ENCODE assay signal across 30 mouse cellular contexts in the genomic region with DNA sequence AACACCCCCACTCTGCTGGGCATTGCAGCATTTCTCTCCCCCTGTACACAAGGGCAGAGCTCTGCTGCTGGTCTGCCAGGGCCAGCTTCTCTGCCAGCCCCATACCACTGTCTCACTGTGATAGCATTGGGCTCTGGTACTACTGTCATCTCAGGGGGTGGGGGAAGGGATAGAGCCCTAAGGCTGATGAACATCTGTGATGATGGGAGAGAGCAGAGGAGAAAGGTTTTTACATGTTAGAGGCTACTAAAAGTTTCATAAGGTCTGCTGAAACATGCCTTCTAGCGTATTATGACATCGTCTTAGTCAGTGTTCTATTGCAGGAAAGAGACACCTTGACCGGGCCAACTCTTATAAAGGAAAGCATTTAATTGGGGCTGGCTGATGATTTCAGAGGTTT.
"Had no signal": no experiment of that assay in that cellular context is flagged by ENCODE, and none has a peak within 500 bp of the region (broad histone marks: within the 10 kb centered on the region; RNA-seq: fewer than 3 reads in every experiment).

No protein-coding gene starts in this region.

- H3K4me1 ChIP-seq: embryonic facial prominence, embryonic 10.5 days; embryonic facial prominence, embryonic 12.5 days; embryonic facial prominence, embryonic 13.5 days; embryonic facial prominence, embryonic 15.5 days; forebrain, embryonic 10.5 days; forebrain, embryonic 12.5 days; forebrain, embryonic 13.5 days; forebrain, embryonic 15.5 days had no signal

- H3K4me3 ChIP-seq: embryonic facial prominence, embryonic 10.5 days; embryonic facial prominence, embryonic 12.5 days; embryonic facial prominence, embryonic 13.5 days; embryonic facial prominence, embryonic 15.5 days; erythroblast, embryonic 14.5 days; forebrain, embryonic 10.5 days; forebrain, embryonic 12.5 days; forebrain, embryonic 13.5 days; forebrain, embryonic 15.5 days; gastrocnemius, adult 2 months; heart, adult 2 months had no signal

- H3K27me3 ChIP-seq: embryonic facial prominence, embryonic 12.5 days; embryonic facial prominence, embryonic 13.5 days; embryonic facial prominence, embryonic 15.5 days; forebrain, embryonic 12.5 days; forebrain, embryonic 13.5 days; forebrain, embryonic 15.5 days had no signal

- H3K36me3 ChIP-seq: embryonic facial prominence, embryonic 10.5 days; embryonic facial prominence, embryonic 12.5 days; embryonic facial prominence, embryonic 13.5 days; embryonic facial prominence, embryonic 15.5 days; forebrain, embryonic 10.5 days; forebrain, embryonic 12.5 days; forebrain, embryonic 15.5 days had no signal

- DNase-seq: cerebellum, adult 18-20 months; cerebellum, adult 2 months; cerebellum, adult 8-10 months; cerebellum, adult 9-10 months; cerebellum, adult 9-11 months; cerebellum, postnatal 10 days; cerebellum, postnatal 14 days; cerebellum, postnatal 25 days; cerebellum, postnatal 36 days; embryo, embryonic 11 days; forebrain, postnatal 0 days; gastrocnemius, adult 2 months; gastrocnemius, postnatal 10 days; gastrocnemius, postnatal 14 days; gastrocnemius, postnatal 25 days; gastrocnemius, postnatal 36 days; heart, adult 11 months; heart, adult 18-20 months; heart, adult 2 months had no signal

- H3K9me3 ChIP-seq: embryonic facial prominence, embryonic 12.5 days; embryonic facial prominence, embryonic 13.5 days; embryonic facial prominence, embryonic 15.5 days; forebrain, embryonic 10.5 days; forebrain, embryonic 12.5 days; forebrain, embryonic 13.5 days; forebrain, embryonic 15.5 days had no signal

- H3K4me2 ChIP-seq: embryonic facial prominence, embryonic 12.5 days; embryonic facial prominence, embryonic 13.5 days; embryonic facial prominence, embryonic 15.5 days; forebrain, embryonic 12.5 days; forebrain, embryonic 13.5 days; forebrain, embryonic 15.5 days had no signal

- ATAC-seq: forebrain, embryonic 13.5 days; forebrain, embryonic 14.5 days; forebrain, embryonic 15.5 days; forebrain, embryonic 16.5 days; forebrain, postnatal 0 days had no signal

- H3K27ac ChIP-seq: embryonic facial prominence, embryonic 10.5 days; embryonic facial prominence, embryonic 12.5 days; embryonic facial prominence, embryonic 13.5 days; embryonic facial prominence, embryonic 15.5 days; forebrain, embryonic 10.5 days; forebrain, embryonic 12.5 days; forebrain, embryonic 13.5 days; forebrain, embryonic 15.5 days; gastrocnemius, adult 2 months; heart, adult 2 months had no signal

- H3K9ac ChIP-seq: embryonic facial prominence, embryonic 12.5 days; embryonic facial prominence, embryonic 13.5 days; embryonic facial prominence, embryonic 15.5 days; forebrain, embryonic 12.5 days; forebrain, embryonic 13.5 days; forebrain, embryonic 15.5 days; forebrain, postnatal 0 days had no signal
